Mouse (Mus musculus) cerebellum, adult 8-10 months (tissue): ENCODE results near the gene Kif17.

Source experiments
- DNase-seq: peaks from one replicate; pipeline ENCODE4 v3.0.0; 2022

The Kif17 gene

DNA sequence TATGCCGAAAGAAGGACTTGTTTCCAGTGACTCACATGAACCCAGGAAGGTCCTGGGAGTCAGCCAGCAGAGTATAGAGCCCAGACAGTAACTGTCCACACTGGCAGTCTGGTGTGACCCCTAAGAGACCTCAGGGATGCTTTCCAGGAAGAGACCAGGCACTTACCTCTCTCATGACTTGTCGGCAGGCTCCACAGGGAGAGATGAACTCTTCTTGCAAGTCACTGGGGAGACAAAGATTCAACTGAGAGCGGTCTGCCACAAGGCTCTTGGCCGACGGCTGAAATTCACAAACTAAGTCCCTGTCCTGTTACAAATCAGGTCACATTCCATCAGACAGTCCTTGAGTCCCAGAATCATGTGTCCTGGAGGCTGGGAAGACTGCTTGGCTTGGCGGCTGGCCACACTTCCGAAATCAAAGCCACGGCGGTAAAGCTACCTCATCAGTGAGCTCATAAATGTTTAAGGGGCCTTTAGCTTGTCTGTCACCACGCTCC, 93.2 kb downstream of the Kif17 start:
- peak; percentile 54 for DNase-seq

DNA sequence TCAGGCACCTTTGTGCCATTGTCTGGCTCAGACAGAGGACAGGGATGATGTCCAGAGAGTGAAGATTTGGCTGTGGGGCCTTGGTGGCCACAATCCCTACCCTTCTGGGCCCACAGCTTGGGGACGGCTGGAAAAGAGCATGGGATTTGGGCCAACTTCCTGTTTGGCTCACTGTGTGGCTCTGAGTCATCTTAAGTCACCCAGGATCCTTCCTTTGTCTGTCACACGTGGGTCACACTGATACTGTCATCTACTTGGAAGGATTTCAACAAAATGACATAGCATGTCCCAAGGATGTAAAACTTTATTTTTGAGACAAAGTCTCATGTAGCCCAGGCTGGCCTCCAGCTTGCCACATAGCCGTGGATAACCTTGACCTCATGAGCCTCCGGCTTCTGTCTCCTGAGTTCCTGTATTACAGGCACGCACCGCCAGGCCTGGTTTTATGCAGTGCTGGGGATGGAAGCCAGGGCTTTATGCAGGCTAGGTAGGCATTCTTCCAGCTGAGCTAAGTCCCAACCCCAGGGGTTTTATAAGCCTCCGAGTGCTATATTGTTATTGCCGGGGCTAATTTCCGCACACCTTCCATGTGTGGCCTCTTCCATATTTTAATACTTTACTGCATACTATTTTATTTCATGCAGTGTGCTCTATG, 94.8 kb downstream of the Kif17 start:
- no peak for DNase-seq

- no peak for DNase-seq
Observed at GRCm38 (mm10) chr4:138347280-138347679, 97.0 kb downstream of the Kif17 start.

DNA sequence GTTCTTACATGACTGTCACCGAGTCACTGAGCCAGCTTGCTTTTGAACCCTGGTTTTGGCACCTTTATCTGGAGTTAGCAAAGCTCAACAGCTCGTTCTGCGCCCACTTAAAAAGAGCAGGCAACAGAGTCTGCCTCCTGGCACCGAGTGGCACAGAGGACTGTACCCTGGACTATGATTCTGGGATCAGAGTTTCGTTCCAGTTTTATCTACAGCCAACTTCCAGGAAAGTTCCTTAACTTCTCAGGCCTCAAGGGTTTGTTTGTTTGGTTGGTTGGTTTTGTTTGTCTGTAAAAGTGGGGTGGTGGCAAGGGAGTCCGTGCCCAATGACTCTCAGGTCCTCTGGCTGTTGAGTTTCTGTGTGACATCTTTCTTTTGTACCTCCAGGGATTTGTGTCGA, 98.5 kb downstream of the Kif17 start:
- no peak for DNase-seq
